Mouse (Mus musculus) heart, adult 2 months (tissue): ENCODE measurements around the gene Pogz.
A peak's percentile ranks its signal among the peaks of the same experiment; 100 is the strongest.

Experiments used
- CTCF ChIP-seq: fragments of 200-600 bp; IDR thresholded peaks from 2 replicates; pipeline ENCODE4 v1.8.1; 2022; ENCODE audit warnings: antibody characterized with exemption, mild to moderate bottlenecking, moderate library complexity
- POLR2A ChIP-seq: fragments of 200-500 bp; IDR thresholded peaks from 2 replicates; pipeline ENCODE4 v1.6.1; 2011; ENCODE audit warnings: mild to moderate bottlenecking, low read depth, low read length, control low read depth; ENCODE audit not compliant: insufficient read depth

DNA sequence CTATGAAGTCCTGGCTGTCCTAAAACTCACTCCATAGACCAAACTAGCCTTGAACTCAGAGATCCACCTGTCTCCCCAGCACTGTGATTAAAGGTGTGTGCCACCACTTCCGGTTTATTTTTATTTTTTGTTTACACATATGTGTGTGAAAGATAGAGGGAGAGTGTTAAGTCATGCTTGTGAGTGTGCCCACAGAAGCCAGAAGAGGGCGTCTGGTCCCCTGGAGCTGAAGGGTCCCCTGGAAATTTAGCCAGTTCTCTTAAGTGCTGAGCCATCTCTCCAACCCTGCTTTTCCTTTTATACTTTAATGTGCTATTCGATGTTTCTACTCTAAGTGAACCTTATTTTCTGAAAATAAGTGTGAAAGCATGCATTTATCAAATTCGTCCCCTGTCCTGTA is 25.7 kb upstream of the Pogz start:
- peak; percentile 74 for TF ChIP-seq CTCF
- TF ChIP-seq POLR2A: no peak
